Mouse (Mus musculus): ENCODE measurements around the gene Tuba1c. TPM values are rescaled to one million over a fixed set of nuclear protein-coding genes. Genes with fewer than 3 reads are reported as not detected.

Tuba1c gene
- total and polyA plus RNA-seq, 3 experiments = 129 to 163 TPM; not detected in 1

DNA sequence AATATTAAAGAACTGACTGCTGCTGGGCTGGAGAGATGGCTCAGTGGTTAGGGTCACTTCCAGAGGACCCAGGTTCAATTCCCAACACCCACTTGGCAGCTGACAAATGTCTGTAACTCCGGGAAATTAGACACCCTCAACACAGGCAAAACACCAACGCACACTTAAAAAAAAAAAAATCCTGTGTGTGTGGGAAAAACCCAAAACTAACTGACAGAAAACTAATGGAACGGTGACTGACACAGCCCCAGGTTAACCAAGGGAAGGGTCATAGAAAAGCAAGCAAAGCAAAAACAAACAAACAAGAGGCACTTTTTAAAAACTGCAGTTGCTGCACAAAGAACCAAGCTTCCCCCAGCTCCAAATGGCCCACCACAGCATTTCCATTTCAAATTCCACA, 17.7 kb upstream of the Tuba1c start:
- no peaks in the 10 kb centered on the region for H3K9me3 ChIP-seq (replicated peaks; ENCODE audit: insufficient read depth, low read length)
- H3K27ac ChIP-seq (ENCODE audit: control insufficient read depth, low read depth, low read length) = no peak overlapping the region
- H3K36me3 ChIP-seq (ENCODE audit: control insufficient read depth in 1 of 2, insufficient read depth in 2 of 2, low read length in 2 of 2) = no peaks in the 10 kb centered on the region
- DNase-seq (ENCODE audit: low read depth, low spot score) = no peak
- H3K4me1 ChIP-seq (ENCODE audit: control insufficient read depth in 1 of 2, insufficient read depth in 2 of 2, low read length in 2 of 2) = no peaks in the 10 kb centered on the region
- H3K4me3 ChIP-seq (ENCODE audit: control insufficient read depth in 1 of 2, insufficient read depth in 1 of 2, low read depth in 2 of 2, low read length in 2 of 2) = no peak overlapping the region
- H3K27me3 ChIP-seq (ENCODE audit: control insufficient read depth in 1 of 2, insufficient read depth in 2 of 2, low read length in 2 of 2) = peaks cover 0 to 3% of the 10 kb centered on the region in 2 experiments; a peak in 2 of 4 replicates
- H3K9ac ChIP-seq (ENCODE audit: control insufficient read depth, low read depth, low read length, poor library complexity, severe bottlenecking) = no peak overlapping the region
- TF ChIP-seq ZNF384 (IDR thresholded peaks at IDR 0.05; ENCODE audit: low read depth, low read length) = peak; percentile 73
- TF ChIP-seq GATA1 (IDR thresholded peaks at IDR 0.05; ENCODE audit: low read depth, low read length) = no peak
- H3K79me2 ChIP-seq (ENCODE audit: control insufficient read depth, insufficient read depth, low read length, poor library complexity) = no peaks in the 10 kb centered on the region

DNA sequence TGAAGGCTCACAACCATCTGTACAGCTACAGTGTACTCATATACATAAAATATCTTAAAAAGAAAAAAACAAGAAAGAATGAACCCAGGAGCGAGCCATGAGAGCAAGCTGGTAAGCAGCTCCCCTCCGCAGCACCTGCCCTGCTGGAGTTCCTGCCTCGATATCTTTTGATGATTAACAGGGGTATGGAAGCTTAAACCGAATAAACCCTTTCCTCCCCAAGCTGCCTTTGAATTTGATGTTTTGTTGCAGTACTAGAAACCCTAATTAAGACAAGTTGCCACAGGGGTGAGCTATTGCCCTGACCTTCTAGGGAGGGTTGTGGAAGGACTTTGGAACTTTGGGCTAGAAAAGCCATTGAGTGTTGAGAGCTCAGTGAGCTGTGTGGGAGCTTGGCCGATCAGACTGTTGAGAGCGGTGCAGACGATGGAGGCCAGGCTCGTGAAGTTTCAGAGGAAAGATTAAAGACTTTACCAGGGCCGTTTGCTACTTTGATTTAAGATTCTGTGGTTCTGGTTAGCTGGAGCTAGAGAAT, 15.1 kb upstream of the Tuba1c start:
- Histone ChIP-seq H3K4me3 (ENCODE audit: control insufficient read depth in 1 of 2, insufficient read depth in 1 of 2, low read depth in 2 of 2, low read length in 2 of 2) (no peak overlapping the region), H3K79me2 (ENCODE audit: control insufficient read depth, insufficient read depth, low read length, poor library complexity) (no peaks in the 10 kb centered on the region), H3K36me3 (ENCODE audit: control insufficient read depth in 1 of 2, insufficient read depth in 2 of 2, low read length in 2 of 2) (no peaks in the 10 kb centered on the region), H3K4me1 (ENCODE audit: control insufficient read depth in 1 of 2, insufficient read depth in 2 of 2, low read length in 2 of 2) (no peaks in the 10 kb centered on the region), H3K9me3 (replicated peaks; ENCODE audit: insufficient read depth, low read length) (no peaks in the 10 kb centered on the region), H3K27me3 (ENCODE audit: control insufficient read depth in 1 of 2, insufficient read depth in 2 of 2, low read length in 2 of 2) (peaks cover 0 to 3% of the 10 kb centered on the region in 2 experiments; a peak in 3 of 4 replicates), H3K9ac (ENCODE audit: control insufficient read depth, low read depth, low read length, poor library complexity, severe bottlenecking) (no peak overlapping the region), H3K27ac (ENCODE audit: control insufficient read depth, low read depth, low read length) (no peak overlapping the region)
- no peak for TF ChIP-seq GABPA (IDR thresholded peaks at IDR 0.05; ENCODE audit: low read depth, low read length)
- no peak for TF ChIP-seq KAT2A (conservative IDR thresholded peaks at IDR 0.05; ENCODE audit: low read depth, low read length)
- no peak for TF ChIP-seq SIN3A (IDR thresholded peaks at IDR 0.05; ENCODE audit: low read length)
- no peak for TF ChIP-seq JUND (IDR thresholded peaks at IDR 0.05; ENCODE audit: low read depth, low read length)
- no peak for TF ChIP-seq MYC (IDR thresholded peaks at IDR 0.05; ENCODE audit: low read depth, low read length)
- no peak for TF ChIP-seq TAL1 (IDR thresholded peaks at IDR 0.05; ENCODE audit: low read length)
- TF ChIP-seq USF2 (IDR thresholded peaks at IDR 0.05; ENCODE audit: borderline replicate concordance in 1 of 2, insufficient read depth in 1 of 2, low read depth in 1 of 2, low read length in 2 of 2) = no peak
- TF ChIP-seq CHD1 (IDR thresholded peaks at IDR 0.05; ENCODE audit: low read depth, low read length) = no peak
- TF ChIP-seq UBTF (IDR thresholded peaks at IDR 0.05; ENCODE audit: borderline replicate concordance, insufficient read depth, low read depth, low read length) = no peak
- TF ChIP-seq ZKSCAN1 (IDR thresholded peaks at IDR 0.05; ENCODE audit: low read depth, low read length) = no peak
- TF ChIP-seq HCFC1 (IDR thresholded peaks at IDR 0.05; ENCODE audit: low read depth, low read length) = no peak
- TF ChIP-seq SMC3 (IDR thresholded peaks at IDR 0.05; ENCODE audit: low read depth, low read length) = no peak
- TF ChIP-seq USF1 (IDR thresholded peaks at IDR 0.05; ENCODE audit: low read depth, low read length) = no peak
- TF ChIP-seq EP300 (IDR thresholded peaks at IDR 0.05; ENCODE audit: low read depth in 1 of 2, low read length in 2 of 2) = no peak
- no peak for TF ChIP-seq POLR2AphosphoS2 (IDR thresholded peaks at IDR 0.05; ENCODE audit: low read length)
- TF ChIP-seq TBP (IDR thresholded peaks at IDR 0.05; ENCODE audit: low read depth, low read length) = no peak
- TF ChIP-seq NRF1 (IDR thresholded peaks at IDR 0.05; ENCODE audit: insufficient read depth, low read depth, low read length, poor library complexity, severe bottlenecking) = no peak
- TF ChIP-seq GATA1 (IDR thresholded peaks at IDR 0.05; ENCODE audit: low read depth, low read length) = no peak
- no peak for TF ChIP-seq ZC3H11A (IDR thresholded peaks at IDR 0.05; ENCODE audit: low read depth, low read length)
- TF ChIP-seq ELF1 (IDR thresholded peaks at IDR 0.05; ENCODE audit: low read depth, low read length) = no peak
- no peak for DNase-seq (ENCODE audit: low read depth, low spot score)
